Mouse (Mus musculus) left cerebral cortex, adult 2 months (tissue): ENCODE results near the gene Lamc1. TPM values are rescaled to one million over a fixed set of nuclear protein-coding genes. Genes with fewer than 3 reads are reported as not detected.
"Not testable (repeated sequence)": the region's sequence is repeated elsewhere in the genome, so short reads cannot be mapped to it uniquely, and the experiment has no call there.

ENCODE experiments used
- DNase-seq, 2 experiments: peaks; one replicate each; pipeline ENCODE4 v3.0.0; 2021 to 2022; ENCODE audit warnings: low spot score in 2 of 2, mixed read lengths in 1 of 2; ENCODE audit errors: extremely low spot score in 1 of 2
- H3K27ac ChIP-seq: fragments of 200-600 bp; 2 replicates; pipeline ENCODE4 v1.8.1; 2022
- H3K4me3 ChIP-seq: fragments of 200-600 bp; 2 replicates; pipeline ENCODE4 v1.8.1; 2022
- CTCF ChIP-seq: fragments of 200-600 bp; IDR thresholded peaks from 2 replicates; pipeline ENCODE4 v1.8.1; 2022; ENCODE audit warnings: antibody characterized with exemption, mild to moderate bottlenecking, moderate library complexity
- intact Hi-C: fragments of 180-260 bp; cut with DNase I; formaldehyde crosslinking; loops from one replicate; pipeline ENCODE4 v1.15.1; 2025
- total RNA-seq, 2 experiments: library from RNA; stranded (reverse); gene quantifications; 2 replicates each; pipeline ENCODE4 v1.2.3; 2021

Lamc1 gene
- total RNA-seq, 2 experiments from 2014 or later = 22.0 to 26.4 TPM

- TF ChIP-seq CTCF = no peak
- no peak for DNase-seq
- no peak overlapping the region for H3K4me3 ChIP-seq
- intact Hi-C loops = no loop called here
- H3K27ac ChIP-seq = no peak overlapping the region
Observed at GRCm38 (mm10) chr1:153354466-153354865, 21.9 kb upstream of the Lamc1 start.

DNA sequence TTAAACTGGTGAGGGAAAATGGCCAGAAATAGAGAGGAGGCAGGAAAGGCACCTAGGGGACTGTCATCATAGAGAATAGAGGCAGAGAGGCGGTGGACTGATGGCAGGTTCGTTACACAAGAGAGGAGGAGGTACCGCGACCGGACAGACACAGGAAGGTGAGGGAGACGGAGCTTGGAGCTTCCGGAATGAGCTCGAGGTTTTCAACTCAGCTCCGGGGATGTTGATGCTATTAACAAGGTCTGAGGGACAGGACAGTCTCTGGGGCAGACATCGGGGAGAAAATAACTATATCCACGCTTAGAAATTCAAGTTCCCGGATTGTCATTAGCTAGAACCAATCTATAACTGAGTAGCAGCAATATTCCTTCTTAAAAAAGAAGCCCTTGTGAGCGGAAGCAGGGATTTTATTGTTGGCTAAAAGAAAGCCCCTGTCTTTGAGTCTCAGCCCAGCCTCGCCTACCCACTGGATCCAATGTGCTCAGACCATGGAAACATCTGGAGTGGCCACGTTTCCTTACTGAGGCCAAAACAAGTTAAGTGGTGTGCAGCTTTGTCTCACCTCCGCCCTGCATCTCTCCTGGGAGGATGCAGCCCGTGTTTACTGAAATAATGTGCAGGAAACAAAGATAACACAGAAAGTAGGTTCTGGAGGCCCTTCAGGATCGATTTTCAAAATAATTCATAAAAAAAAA, 21.3 kb upstream of the Lamc1 start:
- Histone ChIP-seq H3K4me3 (no peak overlapping the region), H3K27ac (no peak overlapping the region)
- no peak for DNase-seq
- no peak for TF ChIP-seq CTCF
- intact Hi-C loops = no loop called here

DNA sequence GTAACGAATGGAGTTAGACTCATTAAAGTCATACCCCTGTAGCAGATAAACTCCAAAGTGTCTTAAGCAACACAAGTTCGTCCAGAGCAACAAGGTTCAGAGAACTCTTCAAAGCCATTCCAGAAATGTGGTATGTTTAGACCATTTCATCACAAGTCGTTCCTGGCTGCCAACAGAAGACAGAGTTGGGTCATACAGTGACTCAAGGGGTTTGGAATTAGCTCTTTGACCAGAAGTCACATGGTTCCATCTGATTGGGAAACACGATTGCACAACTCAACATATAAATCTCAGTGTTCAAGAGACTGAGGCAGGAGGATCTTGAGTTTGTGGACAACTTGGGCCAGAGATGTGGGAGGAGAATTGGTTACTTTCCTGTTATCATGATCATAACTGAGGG, 18.4 kb upstream of the Lamc1 start:
- TF ChIP-seq CTCF = no peak
- DNase-seq = no peak
- H3K27ac ChIP-seq = no peak overlapping the region
- no peak overlapping the region for H3K4me3 ChIP-seq
- intact Hi-C loops = no loop called here

- TF ChIP-seq CTCF = no peak
- DNase-seq = no peak
- intact Hi-C loops = no loop called here
- Histone ChIP-seq H3K27ac (no peak overlapping the region), H3K4me3 (no peak overlapping the region)
Observed at GRCm38 (mm10) chr1:153347726-153348125, 15.1 kb upstream of the Lamc1 start.

- DNase-seq = no peak
- no peak for TF ChIP-seq CTCF
- Histone ChIP-seq H3K27ac (no peak overlapping the region), H3K4me3 (no peak overlapping the region)
- intact Hi-C loops = no loop called here
Observed at GRCm38 (mm10) chr1:153347040-153347439, 14.5 kb upstream of the Lamc1 start.

DNA sequence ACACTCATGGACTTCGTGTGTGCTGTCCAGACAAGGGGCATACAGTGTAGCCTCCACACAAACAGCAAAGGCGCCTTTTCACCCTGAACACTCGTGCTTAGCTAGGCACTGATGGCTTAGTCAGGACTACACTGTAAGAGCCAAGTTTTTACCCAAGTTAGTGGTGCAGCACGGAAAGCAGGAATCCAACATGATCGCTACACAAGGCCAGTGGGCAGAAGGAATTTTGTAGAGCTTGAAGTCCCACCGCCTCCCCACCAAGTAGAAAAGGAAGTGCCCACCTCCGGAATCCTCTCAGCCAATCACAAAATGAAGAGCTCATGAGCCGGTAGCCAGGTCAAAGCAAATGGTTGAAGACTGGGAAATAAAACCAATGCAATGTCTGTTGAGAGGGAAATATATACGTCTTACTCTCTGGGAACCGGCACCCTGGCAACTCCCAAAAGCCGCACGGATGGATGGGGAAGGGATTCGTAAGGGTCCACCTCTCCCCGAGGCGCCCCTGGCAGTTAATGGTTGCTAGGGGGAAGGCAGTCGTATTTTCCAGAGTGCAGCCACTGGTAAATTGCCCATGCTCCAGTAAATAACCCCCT, 13.2 kb upstream of the Lamc1 start:
- no peak overlapping the region for H3K27ac ChIP-seq
- intact Hi-C loops = no loop called here
- TF ChIP-seq CTCF = no peak
- no peak overlapping the region for H3K4me3 ChIP-seq
- DNase-seq = no peak

- no peak for DNase-seq
- no peak overlapping the region for H3K27ac ChIP-seq
- TF ChIP-seq CTCF = no peak
- intact Hi-C loops = no loop called here
- H3K4me3 ChIP-seq = no peak overlapping the region
Observed at GRCm38 (mm10) chr1:153345002-153345401, 12.4 kb upstream of the Lamc1 start.

DNA sequence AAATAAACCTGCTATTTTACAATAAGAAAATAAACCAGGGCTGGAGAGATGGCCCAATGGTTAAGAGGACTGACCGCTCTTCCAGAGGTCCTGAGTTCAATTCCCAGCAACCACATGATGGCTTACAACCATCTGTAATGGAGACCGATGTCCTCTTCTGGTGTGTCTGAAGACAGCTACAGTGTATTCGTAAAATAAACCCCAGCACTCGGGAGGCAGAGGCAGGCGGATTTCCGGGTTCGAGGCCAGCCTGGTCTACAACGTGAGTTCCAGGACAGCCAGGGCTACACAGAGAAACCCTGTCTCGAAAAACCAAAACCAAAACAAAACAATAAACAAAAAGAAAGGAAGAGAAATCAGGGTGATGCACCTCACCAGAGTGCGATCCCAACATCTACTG, 2.9 kb upstream of the Lamc1 start:
- H3K4me3 ChIP-seq, DNase-seq, H3K27ac ChIP-seq, intact Hi-C loops: not testable (repeated sequence)

GRCm38 (mm10) chr1:153333296-153334121, 923 bp upstream of the Lamc1 start:
- peak overlapping the region; percentile 84 for H3K27ac ChIP-seq

DNA sequence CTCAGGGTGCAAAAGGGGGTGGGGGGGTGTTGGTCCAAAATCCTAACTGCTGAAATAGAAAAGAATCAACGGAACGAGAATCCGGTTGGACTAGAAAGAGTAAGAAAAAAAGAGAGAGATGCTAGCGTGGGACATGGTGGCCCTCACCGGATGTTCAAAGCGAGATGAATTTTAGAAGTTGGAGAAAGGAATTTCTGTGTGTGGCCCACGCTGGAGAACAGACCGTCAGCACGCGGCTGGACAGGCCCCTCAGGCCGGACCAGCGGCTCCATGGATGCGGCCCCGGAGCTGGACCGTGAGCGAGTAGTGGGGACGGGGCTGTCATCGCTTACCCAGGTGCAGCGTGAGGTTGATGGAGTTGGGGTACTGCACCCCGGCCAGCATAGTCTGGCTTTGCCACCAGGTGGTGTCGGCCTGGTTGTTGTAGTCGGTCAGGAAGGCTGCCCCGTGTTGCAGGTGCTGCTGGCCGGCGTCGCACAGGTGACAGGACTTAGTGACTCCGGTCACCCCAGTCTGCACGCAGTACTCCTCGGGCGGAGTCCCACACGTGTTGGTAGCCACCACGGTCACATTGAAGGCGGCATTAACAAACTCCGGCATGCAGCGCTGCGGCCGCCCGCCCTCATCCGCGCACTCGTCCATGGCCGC, 666 bp downstream of the Lamc1 start:
- peak overlapping the region; percentile 95 for H3K27ac ChIP-seq
- TF ChIP-seq CTCF = peak; percentile 44
- intact Hi-C loops = loop anchor here (2.0 to 5.0 kb wide), 5 partner anchors 23 to 429 kb away; partner anchors contain the start of genes Lamc2 and Smg7

More at GRCm38 (mm10) chr1:153333296-153334121, 923 bp upstream of the Lamc1 start:
- H3K4me3 ChIP-seq = peak overlapping the region; percentile 74
- intact Hi-C loops = loop anchor here (2.0 to 5.0 kb wide), 5 partner anchors 25 to 431 kb away; partner anchors contain the start of genes Lamc2 and Smg7
- DNase-seq = peak; percentile 33 to 44
- no peak for TF ChIP-seq CTCF

DNA sequence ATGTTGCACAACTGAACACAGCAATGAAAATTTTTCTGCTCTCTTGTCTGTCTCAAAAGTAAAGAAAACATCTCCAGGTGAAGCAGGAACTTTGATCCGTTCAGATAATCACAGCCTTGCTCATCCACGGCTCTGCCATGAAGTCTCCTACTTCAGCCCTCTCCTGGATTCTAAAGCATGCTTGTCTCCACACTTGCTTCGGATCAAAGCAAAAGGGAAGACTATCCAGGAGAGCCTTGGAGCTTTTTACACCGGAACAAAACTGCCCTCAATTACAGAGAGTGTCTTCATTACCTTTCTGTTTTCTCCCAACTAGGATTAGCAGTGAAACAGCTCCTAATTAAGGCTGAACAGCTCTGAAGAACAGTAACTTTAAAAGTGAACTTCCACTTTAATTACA, 1.4 kb downstream of the Lamc1 start:
- intact Hi-C loops = loop anchor here (5.0 kb wide), 3 partner anchors 54 to 144 kb away; partner anchors contain the start of gene Lamc2
- TF ChIP-seq CTCF = no peak
- no peak for DNase-seq
- Histone ChIP-seq H3K4me3 (peak overlapping the region; percentile 74), H3K27ac (no peak overlapping the region)

More for the DNA sequence above, 666 bp downstream of the Lamc1 start:
- no peak for DNase-seq
- peak overlapping the region; percentile 74 for H3K4me3 ChIP-seq

- Histone ChIP-seq H3K4me3 (no peak overlapping the region), H3K27ac (no peak overlapping the region)
- no peak for DNase-seq
- TF ChIP-seq CTCF = no peak
- intact Hi-C loops = no loop called here
Observed at GRCm38 (mm10) chr1:153329306-153329705, 3.3 kb downstream of the Lamc1 start.
